Mouse (Mus musculus) liver, embryonic 12.5 days (tissue): ENCODE data around the gene Gm11099. TPM values are rescaled to one million over a fixed set of nuclear protein-coding genes. Genes with fewer than 3 reads are reported as not detected.

Source experiments
- ATAC-seq: fragments of 200-750 bp; cut with Nextera tagmentation; 2 replicates; pipeline ENCODE4 v1.8.0; 2017; ENCODE audit warnings: moderate number of reproducible peaks, mild to moderate bottlenecking, moderate library complexity
- H3K27ac ChIP-seq: fragments of 300-500 bp; sonication (generic); 2 replicates; pipeline ENCODE4 v1.5.1; 2016; ENCODE audit warnings: mild to moderate bottlenecking
- H3K27me3 ChIP-seq: fragments of 300-500 bp; sonication (generic); replicated peaks from 2 replicates; pipeline ENCODE4 v1.6.1; 2016; ENCODE audit warnings: mild to moderate bottlenecking, moderate library complexity
- H3K36me3 ChIP-seq: fragments of 300-500 bp; sonication (generic); 2 replicates; pipeline ENCODE4 v1.6.1; 2016; ENCODE audit warnings: mild to moderate bottlenecking, moderate library complexity
- H3K4me1 ChIP-seq: fragments of 300-500 bp; sonication (generic); 2 replicates; pipeline ENCODE4 v1.6.1; 2016
- H3K4me2 ChIP-seq: fragments of 300-500 bp; sonication (generic); 2 replicates; pipeline ENCODE4 v1.6.1; 2016; ENCODE audit warnings: mild to moderate bottlenecking, moderate library complexity
- H3K4me3 ChIP-seq: fragments of 300-500 bp; sonication (generic); 2 replicates; pipeline ENCODE4 v1.5.1; 2016; ENCODE audit warnings: mild to moderate bottlenecking, moderate library complexity
- H3K9ac ChIP-seq: fragments of 300-500 bp; sonication (generic); 2 replicates; pipeline ENCODE4 v1.6.1; 2016; ENCODE audit warnings: mild to moderate bottlenecking, moderate library complexity
- H3K9me3 ChIP-seq: fragments of 300-500 bp; sonication (generic); replicated peaks from 2 replicates; pipeline ENCODE4 v1.6.1; 2016; ENCODE audit warnings: mild to moderate bottlenecking, moderate library complexity
- WGBS: fragments of 180-500 bp; shearing (Covaris S2); methylation state at CpG from one replicate; pipeline ENCODE4 v1.1.7; 2016; ENCODE audit not compliant: insufficient replicate concordance; 5-methylcytosine and 5-hydroxymethylcytosine counted together
- polyA plus RNA-seq: library from polyadenylated mRNA; unstranded; fragments of >200 nt; fragmentation: Nextera tagmentation; extraction: Ambion mirVana; gene quantifications from 2 replicates; pipeline ENCODE4 v1.2.1, GENCODE M21; 2016

The Gm11099 gene
- polyA plus RNA-seq, 1 experiment from 2014 or later: not detected

DNA sequence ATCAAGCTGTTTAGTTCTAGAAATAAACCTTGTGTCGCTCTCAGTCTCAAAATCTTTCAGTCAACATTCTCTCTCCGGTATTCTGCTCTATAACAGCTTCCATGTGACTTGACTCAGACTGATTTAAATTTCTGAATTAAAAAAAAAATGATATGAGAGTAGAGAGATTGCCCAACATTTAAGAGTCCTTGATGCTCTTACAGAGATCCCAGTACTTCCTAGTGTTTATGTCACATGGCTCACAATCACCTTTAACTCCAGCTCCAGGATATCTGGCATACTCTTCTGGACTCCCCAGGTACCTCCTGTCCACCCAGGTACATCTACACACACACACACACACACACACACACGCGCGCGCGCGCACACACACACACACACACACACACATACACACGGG, 53.1 kb downstream of the Gm11099 start:
- WGBS: 77% methylated on average over 8 of the region's 9 CpGs
- no peak for ATAC-seq
- Histone ChIP-seq H3K27me3 (no peaks in the 10 kb centered on the region), H3K27ac (no peak overlapping the region), H3K4me3 (no peak overlapping the region), H3K9ac (no peak overlapping the region), H3K4me2 (no peak overlapping the region), H3K4me1 (no peaks in the 10 kb centered on the region), H3K36me3 (no peaks in the 10 kb centered on the region), H3K9me3 (no peaks in the 10 kb centered on the region)

DNA sequence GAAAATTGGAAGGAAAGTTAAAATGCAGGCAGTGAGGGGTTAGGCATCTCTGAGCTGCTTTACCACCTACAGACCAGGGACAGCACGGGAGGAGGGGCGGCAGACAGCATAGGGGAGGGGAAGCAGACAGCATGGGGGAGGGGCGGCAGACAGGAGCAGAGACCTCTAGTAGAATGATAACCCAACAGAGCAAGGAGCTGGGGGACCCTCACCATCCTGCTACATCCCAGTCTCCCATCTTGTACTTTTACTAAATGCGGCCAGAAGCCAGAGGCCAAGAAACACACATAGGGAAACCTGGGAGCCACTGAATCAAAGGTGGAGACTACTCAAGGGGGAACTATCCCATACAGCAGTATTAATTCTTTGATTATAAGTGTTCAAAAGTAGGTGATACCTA, 59.1 kb downstream of the Gm11099 start:
- no peaks in the 10 kb centered on the region for H3K36me3 ChIP-seq
- H3K4me1 ChIP-seq: no peaks in the 10 kb centered on the region
- 58% methylated on average over 4 of the region's 4 CpGs for WGBS
- no peak overlapping the region for H3K9ac ChIP-seq
- no peaks in the 10 kb centered on the region for H3K27me3 ChIP-seq
- no peak overlapping the region for H3K4me2 ChIP-seq
- H3K4me3 ChIP-seq: no peak overlapping the region
- no peak overlapping the region for H3K27ac ChIP-seq
- no peak for ATAC-seq
- no peaks in the 10 kb centered on the region for H3K9me3 ChIP-seq

DNA sequence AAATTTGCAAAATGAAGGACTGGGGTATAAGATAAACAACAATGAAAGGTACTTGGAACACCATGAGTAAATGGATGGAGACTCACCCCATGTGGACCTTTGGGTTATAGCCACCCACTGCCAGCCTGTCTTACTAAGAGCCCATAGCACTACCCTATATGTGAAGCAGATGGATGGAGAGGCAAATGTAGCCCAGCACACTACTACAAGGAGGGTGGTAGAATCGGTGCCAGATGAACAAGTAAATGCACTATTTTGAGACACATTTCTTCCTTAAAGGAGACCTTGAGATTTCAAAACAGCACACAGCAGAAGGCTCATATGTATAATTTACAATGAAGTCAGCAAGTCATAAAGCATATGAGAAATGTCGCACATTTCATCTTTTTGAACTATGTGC, 66.3 kb downstream of the Gm11099 start:
- H3K9ac ChIP-seq: no peak overlapping the region
- no peak for ATAC-seq
- 79% methylated on average over 2 of the region's 2 CpGs for WGBS

DNA sequence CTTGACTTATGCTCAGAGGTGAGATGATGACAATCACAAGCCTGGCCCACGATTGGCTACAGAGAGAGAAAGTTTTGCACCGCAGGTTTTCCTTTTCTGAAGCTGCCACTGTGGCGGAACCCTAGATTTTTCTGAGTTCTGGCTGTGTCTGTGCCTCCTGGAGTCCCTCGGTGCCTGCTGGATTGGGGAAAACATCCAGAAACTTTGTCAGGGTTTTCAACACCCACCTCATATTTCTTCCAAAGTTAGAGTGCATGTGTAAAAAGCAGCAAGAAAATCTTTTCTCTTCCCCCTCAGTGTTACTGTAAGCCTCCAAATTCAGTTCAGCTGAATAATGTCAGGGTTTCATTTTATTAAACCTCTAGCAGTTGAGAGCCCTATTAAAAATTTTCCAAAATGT, 82.1 kb downstream of the Gm11099 start:
- WGBS: 80% methylated on average over 4 of the region's 4 CpGs
- no peak overlapping the region for H3K4me3 ChIP-seq

More for the DNA sequence above, 66.3 kb downstream of the Gm11099 start:
- H3K36me3 ChIP-seq: no peaks in the 10 kb centered on the region
- H3K4me2 ChIP-seq: no peak overlapping the region
- H3K27me3 ChIP-seq: no peaks in the 10 kb centered on the region
- H3K4me3 ChIP-seq: no peak overlapping the region
- no peaks in the 10 kb centered on the region for H3K9me3 ChIP-seq
- H3K27ac ChIP-seq: no peak overlapping the region
- H3K4me1 ChIP-seq: no peaks in the 10 kb centered on the region

DNA sequence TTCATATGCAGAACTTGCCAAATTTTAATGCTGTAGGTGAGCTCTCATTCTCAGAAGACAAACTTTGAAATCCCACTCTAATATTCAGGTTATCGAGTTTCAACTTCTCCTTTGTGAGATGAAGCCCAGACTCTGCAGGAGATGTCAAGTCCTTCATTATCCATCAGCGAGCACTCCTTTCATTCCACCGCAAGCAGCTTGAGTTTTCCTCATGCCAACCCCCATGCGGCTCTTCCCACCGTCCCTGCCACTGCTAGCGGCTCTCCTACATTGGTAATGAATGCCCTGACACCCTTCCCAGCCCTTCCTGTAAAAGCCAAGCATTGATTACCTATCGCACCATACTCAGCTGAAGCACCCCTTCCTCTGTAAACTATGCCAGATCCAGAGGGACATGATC, 89.6 kb downstream of the Gm11099 start:
- no peak for ATAC-seq
- Histone ChIP-seq H3K36me3 (no peaks in the 10 kb centered on the region), H3K9me3 (no peaks in the 10 kb centered on the region), H3K4me1 (no peaks in the 10 kb centered on the region), H3K27ac (no peak overlapping the region), H3K9ac (no peak overlapping the region), H3K4me2 (no peak overlapping the region), H3K4me3 (no peak overlapping the region), H3K27me3 (no peaks in the 10 kb centered on the region)
- WGBS: 73% methylated on average over 7 of the region's 7 CpGs

More for the DNA sequence above, 82.1 kb downstream of the Gm11099 start:
- no peak for ATAC-seq
- H3K9ac ChIP-seq: no peak overlapping the region
- H3K9me3 ChIP-seq: no peaks in the 10 kb centered on the region
- no peaks in the 10 kb centered on the region for H3K4me1 ChIP-seq
- H3K4me2 ChIP-seq: no peak overlapping the region
- H3K36me3 ChIP-seq: no peaks in the 10 kb centered on the region
- H3K27ac ChIP-seq: no peak overlapping the region
- H3K27me3 ChIP-seq: no peaks in the 10 kb centered on the region

DNA sequence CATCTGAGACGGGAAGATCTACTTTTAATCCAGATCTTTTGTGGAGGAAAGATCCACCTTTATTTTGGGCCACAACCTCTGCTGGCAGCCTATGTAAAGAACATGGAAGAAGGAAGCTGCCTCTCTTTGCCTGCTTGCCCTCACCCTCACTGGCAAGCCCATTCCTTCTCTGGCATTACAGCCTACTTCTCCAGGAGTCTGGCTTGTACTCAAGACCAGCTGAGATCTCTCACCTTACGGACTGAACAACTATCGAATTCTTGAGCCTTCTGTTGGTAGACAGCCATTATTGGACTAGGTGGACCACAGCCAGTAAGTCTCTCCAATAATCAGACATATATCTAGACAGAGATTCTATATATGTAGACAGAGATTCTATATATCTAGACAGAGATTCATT, 92.9 kb downstream of the Gm11099 start:
- 76% methylated on average over 3 of the region's 3 CpGs for WGBS
- H3K4me2 ChIP-seq: no peak overlapping the region
- no peak overlapping the region for H3K4me3 ChIP-seq
- no peaks in the 10 kb centered on the region for H3K36me3 ChIP-seq
- H3K9ac ChIP-seq: no peak overlapping the region
- H3K9me3 ChIP-seq: no peaks in the 10 kb centered on the region
- H3K4me1 ChIP-seq: no peaks in the 10 kb centered on the region
- no peak for ATAC-seq
- no peak overlapping the region for H3K27ac ChIP-seq
- no peaks in the 10 kb centered on the region for H3K27me3 ChIP-seq

DNA sequence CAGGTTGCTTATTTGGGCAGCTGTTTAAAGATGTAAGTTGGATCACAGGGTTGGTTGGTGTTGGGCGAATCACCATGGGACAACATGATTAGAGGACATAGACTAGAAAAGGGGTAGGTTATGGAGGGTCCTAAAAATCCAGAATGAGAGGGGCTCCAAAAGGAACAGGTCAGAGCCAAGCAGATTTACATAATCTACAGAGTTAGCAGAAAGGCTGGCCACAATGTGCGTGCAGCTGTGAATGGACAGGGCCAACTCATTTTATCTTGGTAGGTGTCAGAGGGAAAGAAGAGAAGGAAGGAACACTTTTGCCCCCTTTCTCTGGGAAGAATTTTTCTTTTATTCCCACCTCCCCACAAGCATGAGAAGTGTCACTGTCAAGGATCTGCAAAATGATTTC, 97.1 kb downstream of the Gm11099 start:
- Histone ChIP-seq H3K4me1 (no peaks in the 10 kb centered on the region), H3K4me3 (no peak overlapping the region), H3K9ac (no peak overlapping the region), H3K36me3 (no peaks in the 10 kb centered on the region), H3K27ac (no peak overlapping the region), H3K27me3 (no peaks in the 10 kb centered on the region), H3K9me3 (no peaks in the 10 kb centered on the region), H3K4me2 (no peak overlapping the region)
- no peak for ATAC-seq
- WGBS: 57% methylated on average over 2 of the region's 2 CpGs

DNA sequence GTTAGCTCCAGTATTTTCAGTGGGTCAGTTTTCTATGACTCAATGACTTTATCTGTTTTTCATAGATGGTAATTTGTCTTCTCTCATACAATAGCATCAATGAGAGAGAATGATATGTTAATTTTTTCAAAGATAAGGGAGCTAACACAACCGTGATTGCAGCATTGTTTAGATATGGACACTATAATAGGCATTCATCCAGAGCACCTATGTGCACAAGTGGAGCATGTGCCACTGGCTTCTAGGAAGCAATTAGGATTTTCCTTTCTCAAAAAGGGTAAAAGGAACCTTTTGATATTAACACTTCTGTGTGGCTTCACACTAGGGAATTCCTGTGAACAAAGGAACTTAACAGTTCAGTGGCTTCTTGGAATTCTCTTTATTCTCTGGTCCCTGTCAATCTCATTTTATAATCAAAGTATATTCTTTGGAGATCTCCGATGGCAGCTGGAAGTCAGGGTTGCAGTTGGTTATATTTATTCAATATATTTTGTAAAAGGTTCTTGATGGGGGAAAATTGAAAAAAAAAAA, 97.6 kb downstream of the Gm11099 start:
- Histone ChIP-seq H3K36me3 (no peaks in the 10 kb centered on the region), H3K9ac (no peak overlapping the region), H3K27ac (no peak overlapping the region), H3K4me3 (no peak overlapping the region), H3K4me1 (no peaks in the 10 kb centered on the region), H3K9me3 (no peaks in the 10 kb centered on the region), H3K4me2 (no peak overlapping the region), H3K27me3 (no peaks in the 10 kb centered on the region)
- no peak for ATAC-seq
- WGBS: 69% methylated on average over 2 of the region's 2 CpGs
